Mouse (Mus musculus): ENCODE data around the gene Rps19. TPM values are rescaled to one million over a fixed set of nuclear protein-coding genes. Genes with fewer than 3 reads are reported as not detected.
A peak's percentile ranks its signal among the peaks of the same experiment; 100 is the strongest.
"Not testable (repeated sequence)": the region's sequence is repeated elsewhere in the genome, so short reads cannot be mapped to it uniquely, and the experiment has no call there.

Rps19 gene
- polyA plus RNA-seq (2014; fragmentation: Nextera tagmentation; extraction: Ambion mirVana), result 2,245 and 2,332 TPM in 2 replicates

DNA sequence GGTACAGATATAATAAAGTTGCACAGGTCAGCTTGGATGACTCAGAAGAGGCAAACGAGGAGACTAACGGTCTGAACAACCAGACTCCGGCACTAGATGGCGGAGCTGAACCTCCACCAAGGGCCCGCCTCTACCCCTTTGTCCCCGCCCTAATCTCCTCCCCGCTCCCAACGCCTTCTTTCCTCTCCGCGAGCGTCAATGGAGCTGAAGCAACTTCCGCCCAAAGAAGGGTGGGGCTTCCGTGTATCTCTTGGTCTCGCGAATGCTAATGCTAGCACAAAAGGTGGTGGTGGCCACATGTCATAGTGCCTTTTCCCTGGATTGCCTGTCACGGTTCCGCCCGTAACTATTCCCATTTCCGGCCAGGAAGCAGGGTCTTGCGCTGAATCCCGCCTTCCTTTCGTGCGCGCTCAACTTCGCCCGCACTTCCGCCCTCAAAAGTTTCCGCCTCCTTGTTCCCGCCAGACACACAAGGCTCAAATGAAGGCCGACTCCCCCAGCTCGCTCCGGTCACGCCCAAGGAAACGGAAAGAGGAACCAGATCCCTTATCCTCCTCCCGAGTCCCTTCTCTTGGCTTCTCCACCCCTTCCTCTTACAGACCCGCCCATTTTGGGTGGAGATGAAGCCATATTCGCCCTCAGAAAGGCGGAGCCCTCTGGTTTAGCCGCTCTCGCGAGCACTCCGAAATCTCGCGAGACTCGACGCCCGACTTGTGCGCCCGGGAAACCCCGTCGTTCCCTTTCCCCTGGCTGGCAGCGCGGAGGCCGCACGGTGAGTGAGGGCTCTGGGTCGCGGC is at the start of gene Rps19:
TSS of gene Rps19 (plus strand) at position 476 of the 797 bp plus-strand sequence.
- peak; percentile 94 for ATAC-seq (ENCODE audit: insufficient number of reproducible peaks, low FRiP score, low TSS enrichment, low read depth)

DNA sequence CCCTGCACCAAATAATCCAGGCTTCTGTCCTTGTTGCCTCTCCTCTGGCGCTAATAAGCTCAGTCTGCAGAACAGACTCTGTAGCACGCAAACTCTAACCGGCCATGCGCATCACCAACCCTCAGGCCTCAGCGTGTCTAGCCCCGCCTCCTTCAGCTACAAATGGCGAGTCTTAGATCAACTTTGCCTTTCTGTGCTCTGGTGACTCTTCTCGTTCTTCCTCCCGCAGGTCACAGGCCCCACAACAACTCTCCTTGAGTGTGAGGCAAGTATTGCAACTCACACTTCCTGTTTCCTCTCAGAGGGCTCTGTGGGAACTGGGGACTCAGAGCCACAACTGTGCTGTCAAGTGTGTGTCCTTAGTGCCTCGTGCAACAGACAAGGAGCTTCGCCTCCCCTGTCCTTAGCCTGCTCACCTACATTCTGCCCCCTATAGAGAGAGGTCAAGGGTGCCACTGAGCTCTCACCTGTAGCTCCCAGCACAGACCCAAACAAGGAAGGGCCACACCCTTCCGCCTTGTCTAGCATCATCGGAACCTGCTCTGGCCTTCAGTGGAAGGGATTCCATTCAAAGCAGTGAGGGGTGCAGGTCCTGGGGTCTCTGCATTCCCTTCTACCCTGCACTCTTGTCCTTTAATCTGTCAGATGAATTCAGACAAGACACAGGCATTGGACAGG is 45.3 kb upstream of the Rps19 start:
- WGBS, result 65% methylated on average over 12 of the region's 13 CpGs
- not testable (repeated sequence) for H3K27me3 ChIP-seq (ENCODE audit: control insufficient read depth, insufficient read depth, low read length); H3K9ac ChIP-seq (ENCODE audit: low read length); H3K9me3 ChIP-seq (ENCODE audit: control insufficient read depth, low read length); H3K27ac ChIP-seq (replicated peaks; ENCODE audit: low read depth, low read length); H3K36me3 ChIP-seq (ENCODE audit: control insufficient read depth, insufficient read depth, low read length); H3K4me2 ChIP-seq (ENCODE audit: low read depth, severe bottlenecking); ATAC-seq (ENCODE audit: insufficient number of reproducible peaks, low FRiP score, low TSS enrichment, low read depth); H3K4me1 ChIP-seq (ENCODE audit: control insufficient read depth, insufficient read depth, low read length); DNase-seq (ENCODE audit: low spot score); H3K4me3 ChIP-seq (ENCODE audit: low read depth, low read length)

More for the DNA sequence above, at the start of gene Rps19:
- H3K27me3 ChIP-seq (ENCODE audit: control insufficient read depth, insufficient read depth, low read length), result no peaks in the 10 kb centered on the region
- H3K27ac ChIP-seq (replicated peaks; ENCODE audit: low read depth, low read length), result peak within 1 kb of the TSS; percentile 82
- DNase-seq (ENCODE audit: low spot score), result peak; percentile 99
- H3K4me3 ChIP-seq (ENCODE audit: low read depth, low read length), result peak within 1 kb of the TSS; percentile 100
- H3K4me1 ChIP-seq (ENCODE audit: control insufficient read depth, insufficient read depth, low read length), result peaks cover 19% of the 10 kb centered on the region
- peak within 1 kb of the TSS; percentile 100 for H3K9ac ChIP-seq (ENCODE audit: low read length)
- peaks cover 25% of the 10 kb centered on the region for H3K36me3 ChIP-seq (ENCODE audit: control insufficient read depth, insufficient read depth, low read length)
- no peaks in the 10 kb centered on the region for H3K9me3 ChIP-seq (ENCODE audit: control insufficient read depth, low read length)
- peak within 1 kb of the TSS; percentile 77 for H3K4me2 ChIP-seq (ENCODE audit: low read depth, severe bottlenecking)
- WGBS, result under 1% methylated on average over 57 of the region's 57 CpGs

DNA sequence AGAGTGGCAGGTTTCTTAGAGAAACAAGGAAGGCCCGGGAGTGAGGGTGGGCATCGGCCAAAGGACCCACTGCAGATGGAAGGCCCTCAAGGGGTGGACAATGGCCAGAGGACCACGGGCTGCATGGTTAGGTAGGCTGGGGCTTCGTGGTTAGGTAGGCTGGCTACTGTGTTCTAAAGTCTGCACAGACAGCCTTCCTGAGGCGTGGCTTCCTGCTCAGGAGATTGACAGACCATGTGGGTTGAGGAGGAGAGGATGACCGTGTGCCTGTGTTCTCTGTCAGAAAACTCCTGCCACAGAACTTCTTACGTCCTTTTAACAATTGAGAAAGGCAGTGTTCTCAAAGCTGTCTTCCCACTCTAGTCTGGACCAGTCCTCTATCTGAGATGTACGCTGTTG is 44.8 kb upstream of the Rps19 start:
- no peaks in the 10 kb centered on the region for H3K27me3 ChIP-seq (ENCODE audit: control insufficient read depth, insufficient read depth, low read length)
- no peak overlapping the region for H3K9ac ChIP-seq (ENCODE audit: low read length)
- no peak overlapping the region for H3K27ac ChIP-seq (replicated peaks; ENCODE audit: low read depth, low read length)
- H3K4me3 ChIP-seq (ENCODE audit: low read depth, low read length), result no peak overlapping the region
- no peak overlapping the region for H3K4me2 ChIP-seq (ENCODE audit: low read depth, severe bottlenecking)
- H3K4me1 ChIP-seq (ENCODE audit: control insufficient read depth, insufficient read depth, low read length), result no peaks in the 10 kb centered on the region
- WGBS, result 83% methylated on average over 8 of the region's 8 CpGs
- ATAC-seq (ENCODE audit: insufficient number of reproducible peaks, low FRiP score, low TSS enrichment, low read depth) (no peak), DNase-seq (ENCODE audit: low spot score) (no peak)
- H3K36me3 ChIP-seq (ENCODE audit: control insufficient read depth, insufficient read depth, low read length), result no peaks in the 10 kb centered on the region
- H3K9me3 ChIP-seq (ENCODE audit: control insufficient read depth, low read length), result no peaks in the 10 kb centered on the region

- 62% methylated on average over 3 of the region's 3 CpGs for WGBS
- no peaks in the 10 kb centered on the region for H3K4me1 ChIP-seq (ENCODE audit: control insufficient read depth, insufficient read depth, low read length)
- no peaks in the 10 kb centered on the region for H3K36me3 ChIP-seq (ENCODE audit: control insufficient read depth, insufficient read depth, low read length)
These were observed 43.8 kb upstream of the Rps19 start for GRCm38 (mm10) chr7:24840331-24840730.

GRCm38 (mm10) chr7:24841009-24841408 is 43.2 kb upstream of the Rps19 start:
- Histone ChIP-seq H3K9ac (ENCODE audit: low read length) (no peak overlapping the region), H3K36me3 (ENCODE audit: control insufficient read depth, insufficient read depth, low read length) (no peaks in the 10 kb centered on the region), H3K4me3 (ENCODE audit: low read depth, low read length) (no peak overlapping the region), H3K27ac (replicated peaks; ENCODE audit: low read depth, low read length) (no peak overlapping the region), H3K9me3 (ENCODE audit: control insufficient read depth, low read length) (no peaks in the 10 kb centered on the region), H3K27me3 (ENCODE audit: control insufficient read depth, insufficient read depth, low read length) (no peaks in the 10 kb centered on the region), H3K4me1 (ENCODE audit: control insufficient read depth, insufficient read depth, low read length) (no peaks in the 10 kb centered on the region), H3K4me2 (ENCODE audit: low read depth, severe bottlenecking) (no peak overlapping the region)
- DNase-seq (ENCODE audit: low spot score) (no peak), ATAC-seq (ENCODE audit: insufficient number of reproducible peaks, low FRiP score, low TSS enrichment, low read depth) (no peak)
- 53% methylated on average over 4 of the region's 4 CpGs for WGBS

More at GRCm38 (mm10) chr7:24840331-24840730, 43.8 kb upstream of the Rps19 start:
- no peak overlapping the region for H3K4me2 ChIP-seq (ENCODE audit: low read depth, severe bottlenecking)
- H3K27me3 ChIP-seq (ENCODE audit: control insufficient read depth, insufficient read depth, low read length), result no peaks in the 10 kb centered on the region
- no peak for ATAC-seq (ENCODE audit: insufficient number of reproducible peaks, low FRiP score, low TSS enrichment, low read depth)
- no peak overlapping the region for H3K27ac ChIP-seq (replicated peaks; ENCODE audit: low read depth, low read length)
- H3K9ac ChIP-seq (ENCODE audit: low read length), result no peak overlapping the region
- H3K4me3 ChIP-seq (ENCODE audit: low read depth, low read length), result no peak overlapping the region
- no peaks in the 10 kb centered on the region for H3K9me3 ChIP-seq (ENCODE audit: control insufficient read depth, low read length)
- DNase-seq (ENCODE audit: low spot score), result no peak

- no peaks in the 10 kb centered on the region for H3K4me1 ChIP-seq (ENCODE audit: control insufficient read depth, insufficient read depth, low read length)
- no peak overlapping the region for H3K9ac ChIP-seq (ENCODE audit: low read length)
- no peaks in the 10 kb centered on the region for H3K27me3 ChIP-seq (ENCODE audit: control insufficient read depth, insufficient read depth, low read length)
- ATAC-seq (ENCODE audit: insufficient number of reproducible peaks, low FRiP score, low TSS enrichment, low read depth) (no peak), DNase-seq (ENCODE audit: low spot score) (no peak)
- H3K4me3 ChIP-seq (ENCODE audit: low read depth, low read length), result no peak overlapping the region
- H3K4me2 ChIP-seq (ENCODE audit: low read depth, severe bottlenecking), result no peak overlapping the region
- H3K27ac ChIP-seq (replicated peaks; ENCODE audit: low read depth, low read length), result no peak overlapping the region
- no peaks in the 10 kb centered on the region for H3K9me3 ChIP-seq (ENCODE audit: control insufficient read depth, low read length)
- no peaks in the 10 kb centered on the region for H3K36me3 ChIP-seq (ENCODE audit: control insufficient read depth, insufficient read depth, low read length)
- 35% methylated on average over 5 of the region's 5 CpGs for WGBS
These were observed 40.0 kb upstream of the Rps19 start for GRCm38 (mm10) chr7:24844144-24844543.

DNA sequence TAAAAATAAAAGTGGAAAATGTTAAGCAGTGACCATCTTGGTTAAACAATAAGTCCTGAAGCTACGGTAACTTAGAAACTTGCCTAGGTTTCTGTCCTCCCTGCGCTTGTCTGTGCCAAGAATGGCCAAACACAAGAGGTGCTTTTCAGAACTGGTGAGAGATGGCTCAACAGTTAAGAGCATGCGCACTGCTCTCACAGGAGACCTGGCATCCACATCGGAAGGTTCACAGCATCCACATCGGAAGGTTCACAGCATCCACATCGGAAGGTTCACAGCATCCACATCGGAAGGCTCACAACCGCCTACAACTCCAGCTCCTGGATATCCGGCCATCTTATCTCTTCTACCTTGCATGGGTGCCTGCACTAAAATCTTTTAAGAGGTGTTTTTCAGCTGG is 39.0 kb upstream of the Rps19 start:
- Histone ChIP-seq H3K4me1 (ENCODE audit: control insufficient read depth, insufficient read depth, low read length) (no peaks in the 10 kb centered on the region), H3K27me3 (ENCODE audit: control insufficient read depth, insufficient read depth, low read length) (no peaks in the 10 kb centered on the region), H3K9me3 (ENCODE audit: control insufficient read depth, low read length) (no peaks in the 10 kb centered on the region), H3K4me3 (ENCODE audit: low read depth, low read length) (no peak overlapping the region), H3K36me3 (ENCODE audit: control insufficient read depth, insufficient read depth, low read length) (no peaks in the 10 kb centered on the region), H3K9ac (ENCODE audit: low read length) (no peak overlapping the region), H3K4me2 (ENCODE audit: low read depth, severe bottlenecking) (no peak overlapping the region), H3K27ac (replicated peaks; ENCODE audit: low read depth, low read length) (no peak overlapping the region)
- 83% methylated on average over 9 of the region's 9 CpGs for WGBS
- DNase-seq (ENCODE audit: low spot score) (no peak), ATAC-seq (ENCODE audit: insufficient number of reproducible peaks, low FRiP score, low TSS enrichment, low read depth) (no peak)

DNA sequence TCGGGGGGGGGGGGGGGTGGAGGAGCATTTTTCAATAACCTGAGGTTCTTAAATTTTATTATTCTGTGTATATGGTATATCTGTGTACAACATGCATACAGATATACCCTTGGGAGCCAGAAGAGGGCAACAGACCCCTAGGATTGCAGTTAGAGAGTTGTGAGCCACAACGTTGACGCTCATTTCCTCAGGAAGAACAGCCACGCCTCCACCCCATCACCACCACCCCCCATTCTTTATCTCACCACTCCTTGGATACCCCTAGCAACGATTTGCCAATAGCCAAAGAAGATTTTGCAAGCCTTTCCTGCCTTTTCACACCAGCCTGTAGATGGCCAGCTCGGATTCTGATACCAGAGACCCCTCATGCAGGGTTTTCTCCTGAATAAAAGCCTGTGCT is 38.5 kb upstream of the Rps19 start:
- H3K27me3 ChIP-seq (ENCODE audit: control insufficient read depth, insufficient read depth, low read length), result no peaks in the 10 kb centered on the region
- no peak overlapping the region for H3K4me2 ChIP-seq (ENCODE audit: low read depth, severe bottlenecking)
- H3K4me3 ChIP-seq (ENCODE audit: low read depth, low read length), result no peak overlapping the region
- no peaks in the 10 kb centered on the region for H3K9me3 ChIP-seq (ENCODE audit: control insufficient read depth, low read length)
- H3K4me1 ChIP-seq (ENCODE audit: control insufficient read depth, insufficient read depth, low read length), result no peaks in the 10 kb centered on the region
- no peaks in the 10 kb centered on the region for H3K36me3 ChIP-seq (ENCODE audit: control insufficient read depth, insufficient read depth, low read length)
- ATAC-seq (ENCODE audit: insufficient number of reproducible peaks, low FRiP score, low TSS enrichment, low read depth) (no peak), DNase-seq (ENCODE audit: low spot score) (peak; percentile 26)
- no peak overlapping the region for H3K27ac ChIP-seq (replicated peaks; ENCODE audit: low read depth, low read length)
- WGBS, result 8% methylated on average over 6 of the region's 6 CpGs
- no peak overlapping the region for H3K9ac ChIP-seq (ENCODE audit: low read length)

All from limb, embryonic 11.5 days (tissue).